Mouse (Mus musculus): Measurements from ENCODE around the gene Clybl.

The Clybl gene

GRCm38 (mm10) chr14:122251346-122251745 is 69.8 kb downstream of the Clybl start:
- DNase-seq = no peak

- no peak for DNase-seq
These were observed 74.2 kb downstream of the Clybl start for GRCm38 (mm10) chr14:122255562-122256260.

GRCm38 (mm10) chr14:122256261-122256634 is 74.7 kb downstream of the Clybl start:
- DNase-seq = no peak

DNA sequence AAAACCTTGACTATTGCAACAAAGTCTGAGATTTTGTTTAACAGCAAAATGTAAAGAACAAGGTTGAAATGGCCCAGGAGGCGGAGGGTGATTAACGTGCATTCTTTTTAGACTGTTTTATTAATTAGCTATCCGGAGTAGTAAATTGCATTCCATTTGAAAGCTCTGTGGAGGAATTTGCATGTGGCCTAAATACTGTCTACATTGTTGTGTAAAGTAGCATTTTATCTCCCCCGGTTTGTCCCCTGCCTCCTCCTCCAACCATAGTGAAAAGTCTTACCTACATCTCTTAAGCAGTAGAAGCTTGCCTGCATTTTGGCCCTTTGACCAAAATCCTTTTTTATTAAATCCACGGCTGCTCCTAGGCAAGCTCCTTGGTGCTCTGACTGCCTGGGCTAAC is 76.8 kb downstream of the Clybl start:
- no peak for DNase-seq

DNA sequence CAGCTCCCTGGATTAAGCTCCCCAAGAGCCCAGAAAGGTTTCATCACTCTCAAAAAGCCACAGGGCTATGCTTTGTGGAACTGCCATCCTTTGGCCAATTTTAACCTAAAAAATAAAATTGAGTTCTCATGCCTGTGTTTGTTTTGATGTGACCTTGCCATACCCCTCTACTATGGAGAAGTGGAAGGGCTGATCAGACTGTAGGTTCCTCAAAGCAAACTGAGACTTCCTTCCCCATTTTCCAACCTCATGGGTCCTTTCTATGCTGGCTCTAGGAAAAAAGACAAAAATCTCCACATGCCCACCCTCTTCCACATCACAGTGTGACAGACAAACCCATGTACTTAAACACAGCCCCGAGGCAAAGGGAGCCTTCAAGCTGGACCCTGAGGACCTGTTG is 79.7 kb downstream of the Clybl start:
- DNase-seq = no peak

DNA sequence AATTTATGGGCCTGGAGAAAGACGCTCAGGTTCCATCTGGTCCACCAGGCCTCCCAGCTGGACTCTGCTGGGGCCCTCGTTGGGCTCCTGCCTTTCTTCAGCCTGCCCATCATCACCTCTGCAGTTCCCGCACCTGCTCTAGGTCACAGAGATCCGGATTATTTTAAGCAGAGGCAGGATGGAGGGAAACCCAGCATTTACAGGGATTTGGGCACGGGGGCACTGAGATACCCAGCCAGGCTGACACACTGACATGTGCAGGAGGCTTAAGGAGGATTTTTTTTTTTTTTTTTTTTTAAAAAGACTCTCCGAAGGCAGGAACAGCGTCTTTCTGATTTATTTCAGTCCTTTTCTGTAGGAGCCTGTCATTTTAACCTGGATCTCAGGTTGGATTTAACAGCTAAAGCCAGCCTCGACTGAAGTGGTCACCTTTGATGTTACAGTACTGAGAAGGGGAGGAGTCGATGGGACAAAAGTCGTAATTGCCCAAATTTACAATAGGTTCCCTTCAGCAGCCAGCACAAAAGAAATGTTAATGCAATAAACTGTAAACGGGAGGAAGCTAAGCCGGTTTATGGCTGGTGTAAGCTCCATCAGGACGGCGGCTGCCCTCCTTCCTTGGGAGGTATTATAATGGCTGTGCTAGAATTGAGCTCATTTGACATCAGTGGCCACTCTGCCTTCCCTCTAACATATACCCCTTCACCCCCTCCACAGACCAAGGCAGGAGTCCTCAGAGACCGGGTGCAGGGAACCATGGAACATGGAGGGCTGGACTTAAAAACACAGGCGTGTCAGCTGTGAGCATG is 81.6 kb downstream of the Clybl start:
- DNase-seq = no peak

DNA sequence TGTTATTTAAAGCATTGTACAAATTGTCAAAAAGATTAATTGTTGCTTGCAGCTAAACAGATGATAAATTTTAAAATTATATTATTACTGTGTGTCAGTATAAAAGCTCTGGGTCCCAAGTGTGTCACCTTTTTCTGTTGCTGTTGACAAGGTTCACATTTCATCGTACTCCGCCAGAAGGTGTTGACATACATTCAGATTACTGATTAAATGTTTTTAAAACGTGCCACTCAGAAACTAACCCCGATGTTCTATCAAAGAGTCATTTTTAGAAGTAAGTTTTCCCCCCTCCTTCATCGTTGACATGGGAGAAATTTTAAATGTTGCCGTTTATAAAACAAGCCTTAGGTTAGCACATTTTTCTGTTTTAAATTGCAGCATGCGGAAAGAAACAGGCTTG is 83.7 kb downstream of the Clybl start:
- DNase-seq = no peak

- no peak for DNase-seq
These were observed 86.1 kb downstream of the Clybl start for GRCm38 (mm10) chr14:122267590-122267989.

- DNase-seq = no peak
These were observed 89.7 kb downstream of the Clybl start for GRCm38 (mm10) chr14:122271104-122271746.

- no peak for DNase-seq
These were observed 95.6 kb downstream of the Clybl start for GRCm38 (mm10) chr14:122277142-122277541.

GRCm38 (mm10) chr14:122279462-122280308 is 98.2 kb downstream of the Clybl start:
- DNase-seq = no peak

GRCm38 (mm10) chr14:122280309-122281071 is 99.0 kb downstream of the Clybl start:
- no peak for DNase-seq

DNA sequence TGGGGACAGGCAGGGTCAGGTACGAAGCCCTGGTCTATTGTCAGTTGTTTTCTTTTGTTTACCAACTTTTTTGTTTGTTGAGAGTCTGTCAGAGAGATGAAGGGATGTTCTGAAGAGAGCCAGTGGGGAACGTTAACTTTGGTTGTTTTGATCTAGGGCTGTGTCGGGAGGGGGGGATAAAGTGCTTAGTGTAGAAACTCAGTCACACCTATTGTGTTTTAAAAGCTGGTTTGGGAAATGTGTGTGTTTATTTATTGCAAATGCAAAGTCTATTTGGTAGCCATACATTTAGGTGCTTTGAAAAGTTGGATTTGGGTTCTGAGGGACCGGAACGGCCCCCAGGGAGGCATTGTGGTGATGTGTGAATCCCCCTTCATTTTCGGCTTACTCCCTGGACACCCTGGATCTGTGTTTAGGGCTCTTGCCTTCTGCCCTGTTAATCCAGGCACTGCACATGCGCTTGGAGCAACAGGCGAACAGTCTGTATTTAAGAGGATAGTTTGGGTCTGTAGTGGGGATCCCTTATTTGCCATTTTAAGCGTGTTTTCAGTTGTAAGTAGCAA is 99.6 kb downstream of the Clybl start:
- DNase-seq = no peak

GRCm38 (mm10) chr14:122283959-122284358 is 102.5 kb downstream of the Clybl start:
- no peak for DNase-seq

DNA sequence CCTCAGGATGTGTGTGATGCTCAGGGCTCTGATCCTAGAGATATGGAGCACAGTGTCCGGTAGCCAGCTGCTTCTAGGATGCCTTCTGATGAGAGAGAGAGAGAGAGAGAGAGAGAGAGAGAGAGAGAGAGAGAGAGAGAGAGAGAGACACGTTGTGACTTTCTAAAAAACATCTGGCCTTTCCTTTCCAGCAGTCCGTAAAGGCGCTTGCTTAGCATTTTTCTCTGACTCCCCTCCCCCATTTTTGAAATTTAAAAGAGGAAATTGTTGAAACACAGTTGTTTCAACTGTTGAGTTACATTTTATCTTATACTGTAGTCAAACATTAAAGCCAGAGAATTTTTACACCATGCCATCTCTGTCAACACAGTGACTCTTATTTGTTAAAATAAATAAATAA is 114.9 kb downstream of the Clybl start:
- DNase-seq = no peak

DNA sequence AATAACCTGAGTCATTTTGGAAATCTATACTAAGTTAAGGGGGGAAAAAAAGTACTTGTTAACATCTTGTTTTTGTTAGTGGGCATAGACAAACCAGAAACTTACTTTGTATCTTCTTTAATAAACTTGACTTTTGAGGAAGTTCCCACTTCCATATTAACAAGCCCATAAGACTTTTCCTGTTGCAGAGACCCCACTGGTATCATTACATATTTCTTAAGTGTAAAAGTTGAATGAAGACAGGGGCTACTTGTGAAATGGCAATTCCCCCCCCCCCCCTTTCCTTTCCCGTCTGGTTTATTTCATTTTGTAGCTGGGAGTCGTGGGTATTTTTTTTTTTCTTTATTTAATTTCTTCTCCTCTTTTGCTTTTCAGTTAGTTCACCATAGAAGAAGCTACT is 115.4 kb downstream of the Clybl start:
- no peak for DNase-seq

DNA sequence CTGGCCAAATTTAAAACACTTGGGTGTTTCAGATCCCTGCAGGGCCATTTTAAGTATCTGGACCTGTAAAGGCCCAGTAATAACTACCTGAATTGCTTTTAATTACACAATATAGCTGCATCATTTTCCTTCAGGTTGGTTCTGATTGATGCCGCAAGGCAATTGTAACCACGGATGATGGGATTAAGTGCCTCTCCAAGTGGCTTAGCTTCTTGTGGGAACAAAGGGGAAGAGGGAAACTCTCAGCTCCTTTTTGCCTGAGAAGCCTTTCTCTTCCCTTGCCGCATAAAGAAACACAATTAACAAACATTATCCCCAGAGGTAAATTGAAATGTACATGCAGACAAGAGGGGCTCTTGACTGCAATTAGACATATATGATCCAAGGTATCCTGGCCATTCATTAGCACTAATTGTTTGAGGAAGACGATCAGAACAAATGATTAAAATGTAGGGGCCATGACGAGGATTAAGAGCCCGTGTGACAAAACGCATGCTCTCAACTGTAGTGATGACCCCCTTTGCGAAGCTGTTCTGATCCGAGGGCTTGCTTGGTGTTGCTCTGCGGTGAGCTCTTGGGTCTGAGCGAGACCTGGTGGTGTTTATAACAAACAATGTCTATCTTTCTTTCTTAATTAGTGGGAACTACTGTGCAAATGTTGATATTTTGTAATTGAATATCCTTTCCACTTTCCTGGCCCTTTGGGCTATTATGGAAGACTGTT is 116.0 kb downstream of the Clybl start:
- DNase-seq = no peak

- no peak for DNase-seq
These were observed 118.8 kb downstream of the Clybl start for GRCm38 (mm10) chr14:122300261-122300660.

GRCm38 (mm10) chr14:122303821-122304220 is 122.3 kb downstream of the Clybl start:
- no peak for DNase-seq

GRCm38 (mm10) chr14:122305132-122305531 is 123.6 kb downstream of the Clybl start:
- no peak for DNase-seq

- DNase-seq = no peak
These were observed 130.9 kb downstream of the Clybl start for GRCm38 (mm10) chr14:122312415-122312814.
